Mouse (Mus musculus) ES-E14 (cell line): ENCODE results near the gene Sdsl. TPM values are rescaled to one million over a fixed set of nuclear protein-coding genes. Genes with fewer than 3 reads are reported as not detected.

Source experiments
- DNase-seq: peaks from one replicate; pipeline ENCODE4 v3.0.0-alpha.2; 2013; ENCODE audit warnings: low read depth, low spot score
- H3K27ac ChIP-seq: 2 replicates; pipeline ENCODE4 v1.5.1; 2012; ENCODE audit warnings: low read depth, mild to moderate bottlenecking, low read length, moderate library complexity, mixed read lengths; ENCODE audit not compliant: poor library complexity, insufficient read depth, severe bottlenecking
- H3K36me3 ChIP-seq: 2 replicates; pipeline ENCODE4 v1.6.1; 2012; ENCODE audit warnings: mild to moderate bottlenecking, low read length, moderate library complexity, mixed read lengths; ENCODE audit not compliant: control insufficient read depth, poor library complexity, insufficient read depth, severe bottlenecking
- H3K4me1 ChIP-seq, 2 experiments: fragments of 150-350 bp in 1 of 2; sonication (generic) in 1 of 2; 2 replicates each; pipeline ENCODE4 v1.6.1; 2012; ENCODE audit warnings: low read length in 2 of 2, mild to moderate bottlenecking in 1 of 2, mixed read lengths in 1 of 2; ENCODE audit not compliant: control insufficient read depth in 2 of 2, insufficient read depth in 2 of 2, poor library complexity in 1 of 2
- H3K4me3 ChIP-seq, 2 experiments: fragments of 150-350 bp in 1 of 2; sonication (generic) in 1 of 2; 2 replicates each; pipeline ENCODE4 v1.5.1; 2012; ENCODE audit warnings: low read length in 2 of 2, low read depth in 1 of 2, mild to moderate bottlenecking in 1 of 2, mixed read lengths in 1 of 2; ENCODE audit not compliant: insufficient read depth in 1 of 2, poor library complexity in 1 of 2, severe bottlenecking in 1 of 2
- H3K9ac ChIP-seq: 2 replicates; pipeline ENCODE4 v1.6.1; 2012; ENCODE audit warnings: low read depth, mild to moderate bottlenecking, low read length, mixed read lengths; ENCODE audit not compliant: poor library complexity, insufficient read depth, severe bottlenecking
- H3K9me3 ChIP-seq: fragments of 150-350 bp; sonication (generic); 2 replicates; pipeline ENCODE4 v1.6.1; 2012; ENCODE audit warnings: low read depth, mild to moderate bottlenecking, low read length; ENCODE audit not compliant: control insufficient read depth, insufficient read depth
- CHD2 ChIP-seq: IDR thresholded peaks from 2 replicates; pipeline ENCODE4 v1.6.1; 2014; ENCODE audit warnings: mild to moderate bottlenecking, low read depth, low read length, inconsistent platforms
- HCFC1 ChIP-seq: IDR thresholded peaks from 2 replicates; pipeline ENCODE4 v1.6.1; 2012; ENCODE audit warnings: low read length, inconsistent platforms, borderline replicate concordance; ENCODE audit not compliant: insufficient read depth
- MAFK ChIP-seq: IDR thresholded peaks from 2 replicates; pipeline ENCODE4 v1.6.1; 2014; ENCODE audit warnings: mild to moderate bottlenecking, low read depth, low read length, inconsistent platforms; ENCODE audit not compliant: insufficient read depth
- ZC3H11A ChIP-seq: IDR thresholded peaks from 2 replicates; pipeline ENCODE4 v1.6.1; 2012; ENCODE audit warnings: low read depth, mild to moderate bottlenecking, inconsistent platforms, low read length, borderline replicate concordance
- ZNF384 ChIP-seq: IDR thresholded peaks from 2 replicates; pipeline ENCODE4 v1.6.1; 2012; ENCODE audit warnings: low read depth, low read length, inconsistent platforms
- in situ Hi-C, 2 experiments: fragments of 600-800 bp; cut with MboI; formaldehyde crosslinking; loops; one replicate each; pipeline ENCODE4 v1.15.1; 2025; ENCODE audit warnings: low sequenced_read_pairs in 2 of 2, inconsistent platforms in 1 of 2; ENCODE audit not compliant: unreplicated experiment in 2 of 2
- total RNA-seq: library from RNA; depleted of rRNA; stranded (reverse); fragments of 300-350 nt; gene quantifications from 2 replicates; pipeline ENCODE4 v1.2.3, GENCODE M21; 2012

Gene Sdsl
- total RNA-seq, 1 experiment = 0.67 TPM

DNA sequence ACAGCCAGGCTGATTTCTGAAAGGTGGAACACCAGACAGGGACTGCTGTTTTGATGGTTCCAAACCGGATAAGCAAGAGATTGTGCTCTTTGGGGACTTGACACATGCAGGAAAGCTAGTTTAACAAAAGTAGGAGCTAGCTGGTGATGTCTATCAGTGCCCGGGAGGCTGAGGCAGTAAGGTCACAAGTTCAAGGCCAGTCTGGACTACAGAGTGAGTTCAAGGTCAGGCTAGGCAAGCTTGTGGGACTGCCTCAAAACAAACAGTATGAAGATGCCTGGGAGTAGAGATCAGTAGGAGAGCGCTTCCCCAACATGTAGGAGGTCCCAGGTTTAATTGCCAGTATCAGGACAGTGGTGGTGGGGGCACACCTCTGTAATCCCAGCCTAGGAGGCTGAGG is 24.5 kb upstream of the Sdsl start:
- TF ChIP-seq ZNF384 (no peak), MAFK (no peak), HCFC1 (no peak), ZC3H11A (no peak), CHD2 (no peak)
- Histone ChIP-seq H3K4me3 (no peak overlapping the region), H3K9me3 (no peaks in the 10 kb centered on the region), H3K9ac (no peak overlapping the region), H3K36me3 (peaks cover 6% of the 10 kb centered on the region; the same call in 1 of the 2 replicates), H3K4me1 (peaks cover 0 to 13% of the 10 kb centered on the region in 2 experiments; a peak in 3 of 4 replicates), H3K27ac (no peak overlapping the region)
- in situ Hi-C loops = no loop called here
- no peak for DNase-seq

GRCm38 (mm10) chr5:120495703-120496226 is 23.2 kb upstream of the Sdsl start:
- Histone ChIP-seq H3K36me3 (peaks cover 6% of the 10 kb centered on the region; the same call in 1 of the 2 replicates), H3K9me3 (no peaks in the 10 kb centered on the region), H3K4me3 (no peak overlapping the region), H3K27ac (no peak overlapping the region), H3K9ac (no peak overlapping the region), H3K4me1 (peaks cover 0 to 20% of the 10 kb centered on the region in 2 experiments; a peak in 3 of 4 replicates)
- in situ Hi-C loops = no loop called here
- DNase-seq = no peak
- TF ChIP-seq HCFC1 (no peak), CHD2 (no peak), MAFK (no peak), ZC3H11A (no peak), ZNF384 (no peak)

DNA sequence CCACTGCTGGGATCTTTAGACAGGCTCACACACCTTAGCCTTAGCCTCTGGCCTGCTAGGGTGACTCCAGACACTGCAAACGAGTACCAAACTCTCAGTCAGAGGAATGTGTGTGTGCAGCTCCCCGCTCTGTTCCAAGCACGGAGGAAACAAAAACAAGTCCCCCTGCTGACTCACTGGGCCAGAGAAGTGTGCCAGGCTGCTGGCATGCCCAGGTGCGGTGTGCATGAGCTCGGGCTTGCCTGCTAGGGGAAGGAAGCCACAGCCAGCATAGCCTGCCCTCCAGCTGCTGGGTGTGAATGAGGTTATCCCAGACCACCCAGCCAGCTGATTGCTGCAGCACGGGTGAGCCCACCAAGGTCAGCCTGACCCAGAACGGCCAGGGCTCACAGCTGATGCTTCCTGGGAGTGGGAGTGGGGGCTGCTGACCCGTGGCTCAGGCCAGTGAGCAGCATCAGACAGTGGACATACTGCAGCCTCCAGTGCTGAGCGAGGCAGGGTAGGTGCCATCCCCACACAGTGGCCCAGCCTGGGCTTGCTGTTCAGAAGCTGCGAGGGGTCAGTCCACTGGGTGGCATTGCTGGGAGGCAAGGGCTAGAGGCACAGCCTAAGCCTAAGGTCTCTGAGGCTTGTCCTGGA is 22.6 kb upstream of the Sdsl start:
- no peak for DNase-seq
- no peak for TF ChIP-seq ZNF384
- no peak for TF ChIP-seq MAFK
- Histone ChIP-seq H3K4me1 (peaks cover 0 to 24% of the 10 kb centered on the region in 2 experiments; a peak in 3 of 4 replicates), H3K9me3 (no peaks in the 10 kb centered on the region), H3K4me3 (no peak overlapping the region), H3K36me3 (peaks cover 6% of the 10 kb centered on the region; the same call in 1 of the 2 replicates), H3K27ac (no peak overlapping the region), H3K9ac (no peak overlapping the region)
- in situ Hi-C loops = no loop called here

DNA sequence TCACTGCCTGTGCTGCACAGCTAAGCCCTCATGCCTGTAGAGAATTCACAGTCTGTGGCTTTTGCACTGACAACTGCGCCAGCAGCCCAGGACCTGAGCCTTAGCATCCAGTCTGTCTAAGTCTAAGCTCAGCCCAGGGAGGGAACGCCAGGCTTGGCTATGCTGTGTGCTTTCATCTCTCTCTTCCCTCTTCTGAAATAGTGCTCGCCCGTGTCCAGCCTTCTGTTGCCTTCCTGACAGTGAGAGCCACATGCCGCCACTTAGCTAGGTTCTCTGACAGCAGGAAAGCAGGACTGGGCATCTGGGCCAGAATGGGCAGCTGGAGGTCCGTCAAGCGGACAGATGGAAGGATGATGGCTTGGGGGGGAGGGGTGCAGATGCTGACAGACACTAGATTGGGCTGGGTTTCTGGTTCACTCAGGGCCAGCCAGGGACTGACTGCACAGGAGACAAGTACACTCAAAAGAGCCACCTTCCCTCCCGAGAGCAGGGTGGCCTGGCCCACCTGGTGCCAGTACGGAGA is 21.3 kb upstream of the Sdsl start:
- Histone ChIP-seq H3K36me3 (peaks cover 8% of the 10 kb centered on the region; the same call in 1 of the 2 replicates), H3K9me3 (no peaks in the 10 kb centered on the region), H3K4me3 (no peak overlapping the region), H3K9ac (no peak overlapping the region), H3K4me1 (peaks cover 0 to 24% of the 10 kb centered on the region in 2 experiments; a peak in 3 of 4 replicates), H3K27ac (no peak overlapping the region)
- DNase-seq = no peak
- in situ Hi-C loops = no loop called here
- TF ChIP-seq MAFK (no peak), ZC3H11A (no peak), HCFC1 (no peak), CHD2 (no peak), ZNF384 (no peak)
